Mouse (Mus musculus) left cerebral cortex, postnatal 14 days (tissue): ENCODE data around the gene Cadps2. TPM values are rescaled to one million over a fixed set of nuclear protein-coding genes. Genes with fewer than 3 reads are reported as not detected.

Experiments
- DNase-seq, 2 experiments: peaks; one replicate each; pipeline ENCODE4 v3.0.0; 2021 to 2022; ENCODE audit warnings: low spot score in 2 of 2, mixed read lengths in 1 of 2
- intact Hi-C: fragments of 180-260 bp; cut with DNase I; formaldehyde crosslinking; loops from one replicate; pipeline ENCODE4 v1.15.1; 2025
- total RNA-seq, 2 experiments: library from RNA; stranded (reverse); gene quantifications; 2 replicates each; pipeline ENCODE4 v1.2.3; 2021

Gene Cadps2
- total RNA-seq, 2 experiments from 2014 or later, result 78.0 to 86.7 TPM

DNA sequence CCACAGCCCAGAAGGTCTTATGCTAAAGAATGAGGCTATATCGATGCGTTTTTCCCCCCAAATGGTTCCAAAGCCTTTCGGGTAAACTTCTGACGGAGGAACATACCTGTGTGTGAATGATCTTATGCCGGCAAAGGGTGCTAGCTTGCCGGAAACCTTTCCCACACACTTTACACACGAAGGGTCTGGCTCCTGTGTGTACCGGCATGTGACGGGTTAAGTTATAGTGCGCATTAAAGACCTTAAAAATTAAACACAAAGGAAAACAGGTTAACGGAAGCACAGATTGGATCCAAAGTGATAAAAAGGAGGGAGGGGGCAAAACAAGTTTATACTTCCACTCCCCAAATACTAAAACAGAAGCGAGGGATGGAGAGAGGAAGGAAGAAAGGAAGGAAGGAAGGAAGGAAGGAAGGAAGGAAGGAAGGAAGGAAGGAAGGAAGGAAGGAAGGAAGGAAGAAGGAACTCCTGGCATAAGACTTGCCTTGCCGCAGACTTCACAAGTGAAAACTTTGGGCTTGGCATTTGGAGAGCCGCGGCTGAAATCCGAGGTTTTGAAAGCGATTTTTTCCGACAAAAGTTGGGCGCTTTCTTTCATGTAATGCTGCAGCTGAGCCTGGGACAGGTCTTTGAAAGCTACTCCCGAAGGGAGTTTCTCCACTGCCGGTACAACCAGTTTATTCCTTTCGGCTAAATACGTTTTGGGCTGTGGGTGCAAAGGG, 592.3 kb downstream of the Cadps2 start:
- DNase-seq, result no peak
- intact Hi-C loops, result loop anchor here (10.0 kb wide), 2 partner anchors 242 to 952 kb away; no protein-coding TSS in a partner anchor

DNA sequence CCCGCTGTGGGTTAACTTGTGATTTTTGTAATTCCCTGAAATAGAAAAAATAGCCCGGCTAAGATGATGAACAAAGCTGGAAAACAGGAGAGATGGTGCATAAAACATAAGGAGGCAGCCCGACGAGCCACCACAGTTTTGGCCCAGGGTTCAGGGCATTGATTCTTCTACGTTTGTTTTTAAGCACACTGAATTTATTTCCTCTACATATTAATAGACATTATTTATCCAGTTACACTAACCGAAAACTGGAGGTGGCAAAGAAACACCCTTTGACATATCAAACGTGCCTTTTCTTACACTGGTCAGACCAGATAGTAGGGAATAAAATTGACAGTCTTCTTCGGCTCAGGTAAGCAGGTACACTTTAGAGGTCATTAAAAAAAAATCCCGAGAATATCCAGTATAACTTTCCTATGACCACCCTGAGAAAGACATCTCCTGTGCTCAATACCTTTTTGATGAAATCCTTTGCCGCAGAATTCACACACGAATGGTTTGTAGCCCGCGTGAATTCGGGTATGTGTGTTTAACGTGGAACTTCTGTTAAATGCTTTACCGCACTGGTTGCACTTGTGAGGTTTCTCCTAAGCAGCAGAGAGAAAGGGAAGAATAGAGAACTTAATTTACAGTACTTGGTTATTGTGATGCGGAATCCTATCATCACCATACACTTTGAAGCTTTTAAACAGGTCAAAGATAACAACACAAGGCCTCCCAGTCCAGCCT, 593.0 kb downstream of the Cadps2 start:
- intact Hi-C loops, result loop anchor here (10.0 kb wide), 2 partner anchors 241 to 951 kb away; no protein-coding TSS in a partner anchor

DNA sequence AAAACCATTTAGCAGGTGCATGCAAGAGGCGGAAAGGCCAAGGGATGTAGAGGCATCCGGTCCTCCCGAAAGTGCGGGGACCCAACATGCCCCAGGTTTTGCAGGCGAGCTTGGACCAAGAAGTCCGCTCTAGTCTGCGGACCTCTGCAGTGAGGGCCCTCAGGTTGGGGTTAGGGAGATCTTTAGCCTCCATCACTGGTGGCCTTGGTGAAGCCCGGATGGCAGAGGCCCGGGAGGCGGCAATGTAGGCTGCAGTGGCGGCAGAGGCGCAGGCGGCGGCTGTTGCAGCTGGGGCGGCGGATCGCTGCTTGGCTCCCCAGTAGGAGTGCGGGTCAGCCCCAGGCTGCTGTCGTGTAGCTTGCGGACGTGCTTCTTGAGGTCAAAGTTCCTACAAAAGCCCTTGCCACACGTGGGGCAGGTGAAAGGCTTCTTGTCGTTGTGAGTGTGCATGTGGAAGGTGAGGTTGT, 593.6 kb downstream of the Cadps2 start:
- intact Hi-C loops, result loop anchor here (10.0 kb wide), 2 partner anchors 241 to 951 kb away; no protein-coding TSS in a partner anchor

More for the DNA sequence above, 593.0 kb downstream of the Cadps2 start:
- no peak for DNase-seq

DNA sequence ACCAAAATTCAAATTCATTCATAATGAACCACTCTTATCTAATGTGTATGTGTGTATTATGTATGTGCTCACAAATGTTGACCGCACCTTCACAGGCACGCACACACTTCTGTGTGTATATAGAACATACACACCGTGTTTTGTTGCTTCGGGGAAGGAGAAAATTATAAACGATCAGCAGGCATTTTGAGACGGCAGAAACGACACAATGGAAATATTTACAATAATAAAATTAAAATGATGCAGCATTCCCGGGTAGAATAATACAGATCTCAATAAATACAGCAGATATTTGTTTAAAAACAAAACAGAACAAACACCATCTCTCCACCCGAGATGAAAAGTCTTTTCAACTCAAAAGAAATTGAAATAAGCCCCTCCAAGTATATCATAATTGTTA, 594.1 kb downstream of the Cadps2 start:
- DNase-seq, result no peak

More for the DNA sequence above, 593.6 kb downstream of the Cadps2 start:
- no peak for DNase-seq

DNA sequence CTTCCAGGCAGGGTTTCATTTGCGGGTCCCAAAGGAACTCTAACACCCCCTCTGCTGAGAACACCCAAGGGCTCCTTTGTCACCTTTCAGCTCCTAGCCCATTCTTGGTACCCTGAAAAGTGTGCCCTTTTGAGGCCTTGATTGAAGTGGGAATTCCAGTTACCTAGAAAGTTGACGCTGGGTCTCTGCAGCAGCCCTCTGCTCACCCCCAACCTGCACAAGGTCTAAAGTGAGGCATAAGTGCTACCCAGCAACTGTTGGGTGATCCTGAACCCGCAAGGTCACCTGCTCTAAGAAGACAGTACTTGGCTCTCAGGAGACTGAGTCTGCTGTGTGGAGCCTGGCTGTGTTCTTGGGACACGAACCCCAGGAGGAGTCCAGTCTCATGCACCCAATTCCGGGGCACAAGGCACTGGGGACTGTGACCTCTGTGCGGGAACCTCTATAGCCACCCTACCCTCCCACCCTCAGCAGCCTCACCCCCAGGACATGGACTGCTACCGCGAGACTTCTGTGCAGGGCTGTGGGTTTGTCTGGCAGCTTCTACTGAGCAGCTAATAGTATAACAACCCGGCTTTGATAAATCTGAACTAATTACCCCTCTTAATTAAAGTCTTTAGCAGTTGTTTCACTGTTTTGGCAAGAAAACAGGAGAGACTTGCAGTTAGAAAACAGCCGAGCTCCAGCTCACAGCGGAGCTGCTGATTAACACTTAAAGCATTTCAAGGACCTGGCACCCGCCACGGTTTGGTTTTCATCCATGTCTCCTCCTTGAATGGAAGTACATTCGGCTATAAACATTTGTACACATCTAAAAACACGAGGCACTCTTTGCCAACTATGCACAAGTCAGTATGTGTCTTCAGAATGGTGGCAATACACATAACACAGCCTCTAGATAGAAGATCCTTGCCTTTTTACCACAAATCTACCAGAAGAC, 595.1 kb downstream of the Cadps2 start:
- no peak for DNase-seq
- intact Hi-C loops, result loop anchor here (10.0 kb wide), 2 partner anchors 239 to 949 kb away; no protein-coding TSS in a partner anchor

More for the DNA sequence above, 594.1 kb downstream of the Cadps2 start:
- intact Hi-C loops, result loop anchor here (10.0 kb wide), 2 partner anchors 240 to 950 kb away; no protein-coding TSS in a partner anchor

Other genes starting within 250 kb of the Cadps2 start
- gene Rnf133, start 189.1 kb downstream of the Cadps2 start, total RNA-seq, result not detected
- under 1 TPM; 0.55 to 0.94 TPM for gene Rnf148, start 184.3 kb downstream of the Cadps2 start, total RNA-seq
- not detected for gene Tas2r118, start 130.6 kb upstream of the Cadps2 start, total RNA-seq